Mouse (Mus musculus) MEL (cell line): ENCODE results near the gene Foxo6.

Experiments used
- E2F4 ChIP-seq: IDR thresholded peaks from 2 replicates; pipeline ENCODE4 v1.6.1; 2011; ENCODE audit warnings: low read depth, low read length, improper control_type of control experiment, borderline replicate concordance
- MAX ChIP-seq: IDR thresholded peaks from 2 replicates; pipeline ENCODE4 v1.6.1; 2011; ENCODE audit warnings: low read length, improper control_type of control experiment
- POLR2A ChIP-seq, 2 experiments: IDR thresholded peaks; 2 replicates each; pipeline ENCODE4 v1.6.1; 2011 to 2012; ENCODE audit warnings: low read length in 2 of 2, mild to moderate bottlenecking in 2 of 2, control low read depth in 1 of 2, improper control_type of control experiment in 1 of 2, low read depth in 1 of 2, moderate library complexity in 1 of 2; ENCODE audit not compliant: control insufficient read depth in 1 of 2, insufficient read depth in 1 of 2, poor library complexity in 1 of 2
- POLR2AphosphoS2 ChIP-seq: IDR thresholded peaks from 2 replicates; pipeline ENCODE4 v1.6.1; 2011; ENCODE audit warnings: low read length, improper control_type of control experiment

DNA sequence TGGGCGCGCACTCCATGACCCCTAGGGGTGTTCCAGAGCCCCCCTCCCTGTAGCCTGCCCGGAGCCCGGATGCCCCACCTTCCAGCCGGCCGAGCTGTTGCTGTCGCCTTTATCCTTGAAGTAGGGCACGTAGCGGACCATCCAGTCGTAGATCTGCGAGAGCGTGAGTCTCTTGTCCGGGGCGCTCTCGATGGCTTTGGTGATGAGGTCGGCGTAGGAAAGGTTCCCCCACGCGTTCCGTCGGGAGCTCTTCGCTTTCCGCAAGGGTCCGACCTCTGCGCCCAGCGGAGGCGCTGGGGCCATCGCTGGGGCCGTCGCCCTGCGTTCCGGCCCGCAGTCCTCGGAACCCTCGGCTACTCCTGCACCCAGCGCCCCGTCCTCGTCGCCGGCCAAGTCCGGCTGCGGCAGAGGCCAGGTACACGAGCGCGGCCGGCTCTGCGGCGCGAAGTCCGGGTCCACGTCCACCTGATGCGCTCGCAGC, 348 bp downstream of the Foxo6 start:
- TF ChIP-seq E2F4, result no peak
- TF ChIP-seq POLR2AphosphoS2, result no peak
- TF ChIP-seq POLR2A (IDR thresholded peaks at IDR 0.05; ENCODE audit: control insufficient read depth in 1 of 2, insufficient read depth in 1 of 2, low read depth in 1 of 2, low read length in 2 of 2, poor library complexity in 1 of 2), result no peak
- no peak for TF ChIP-seq MAX
